Mouse (Mus musculus): ENCODE data around the gene Rapgef6.

GRCm38 (mm10) chr11:54679141-54679540 lies 156.5 kb downstream of the Rapgef6 start:
- no peak for TF ChIP-seq CTCF (IDR thresholded peaks at IDR 0.05; ENCODE audit: borderline replicate concordance, control insufficient read depth, extremely low read depth, insufficient read depth, low read length, poor library complexity)
- no peak for TF ChIP-seq POLR2A (IDR thresholded peaks at IDR 0.05; ENCODE audit: control insufficient read depth, extremely low read depth, insufficient read depth, low read length, poor library complexity)

Data from thymus, adult 2 months (tissue).